Mouse (Mus musculus) mouse trophoblast stem cell (cell line): ENCODE measurements around the gene Psmd4.
"Not testable (repeated sequence)": the region's sequence is repeated elsewhere in the genome, so short reads cannot be mapped to it uniquely, and the experiment has no call there.

Experiments
- in situ Hi-C, 2 experiments: fragments of 300-500 bp; cut with MseI, MboI; formaldehyde crosslinking; loops; 2 replicates in 1 of 2; 3 replicates in 1 of 2; pipeline ENCODE4 v1.15.1; 2025

Psmd4 gene

GRCm38 (mm10) chr3:95042166-95042837 lies at the start of gene Psmd4:
Gene Psmd4 (minus strand): TSS chr3:95042614.
- in situ Hi-C loops: no loop called here

DNA sequence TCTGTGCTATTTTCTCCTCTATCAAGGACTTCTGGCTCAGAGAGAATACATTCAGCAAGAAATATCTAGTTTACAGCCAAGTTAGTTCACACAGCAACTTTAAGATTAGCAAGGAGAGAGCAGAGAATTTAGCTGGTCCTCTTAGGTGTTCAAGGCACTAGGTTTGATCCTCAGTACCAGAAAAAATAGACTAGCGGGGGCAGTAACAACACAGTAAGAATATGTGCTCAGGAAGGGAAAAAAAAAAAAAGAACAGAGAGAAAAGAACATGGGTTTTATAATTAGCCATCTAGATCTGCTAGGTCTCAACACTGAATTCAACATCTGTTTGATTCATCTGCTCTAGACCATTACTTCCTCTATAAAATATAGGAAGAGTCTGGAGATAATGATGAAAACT lies 45.7 kb upstream of the Psmd4 start:
- in situ Hi-C loops: no loop called here

DNA sequence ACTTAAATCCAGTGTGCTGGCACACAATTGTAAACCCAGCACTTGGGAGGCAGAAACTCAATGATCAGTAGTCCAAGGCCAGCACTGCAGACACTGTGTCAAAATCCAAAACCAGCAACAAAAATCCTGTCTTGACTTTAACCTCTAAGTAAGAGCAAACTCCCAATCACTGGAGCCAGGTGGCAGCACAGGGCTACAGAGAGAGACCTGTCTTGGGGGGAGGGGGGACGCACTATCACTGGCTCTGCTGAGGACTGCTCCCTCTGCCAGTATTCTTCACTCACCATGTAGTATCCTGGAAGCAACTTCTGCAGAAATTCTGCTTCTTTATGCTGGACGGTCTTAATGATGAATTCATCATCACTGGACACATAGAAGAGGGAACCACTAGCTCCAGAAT lies 29.2 kb upstream of the Psmd4 start:
- in situ Hi-C loops: no loop called here

DNA sequence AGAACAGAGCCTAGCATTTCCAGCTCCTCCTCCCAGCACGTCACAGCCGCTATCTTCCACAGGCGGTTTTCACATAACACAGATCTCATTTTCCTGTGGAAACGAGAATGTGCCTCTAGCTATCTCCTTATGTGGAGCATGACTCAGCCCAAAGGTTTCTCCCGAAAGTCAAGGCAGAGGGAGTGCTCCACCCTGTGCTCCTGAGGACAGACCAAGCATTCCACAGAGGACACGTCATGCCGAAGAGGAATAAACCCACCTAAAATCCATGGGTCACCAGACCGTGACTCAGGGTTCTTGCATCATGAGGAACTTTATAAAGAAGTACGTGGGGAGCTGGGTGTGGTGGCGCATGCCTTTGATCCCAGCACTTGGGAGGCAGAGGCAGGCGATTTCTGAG lies 24.2 kb upstream of the Psmd4 start:
- in situ Hi-C loops: no loop called here

DNA sequence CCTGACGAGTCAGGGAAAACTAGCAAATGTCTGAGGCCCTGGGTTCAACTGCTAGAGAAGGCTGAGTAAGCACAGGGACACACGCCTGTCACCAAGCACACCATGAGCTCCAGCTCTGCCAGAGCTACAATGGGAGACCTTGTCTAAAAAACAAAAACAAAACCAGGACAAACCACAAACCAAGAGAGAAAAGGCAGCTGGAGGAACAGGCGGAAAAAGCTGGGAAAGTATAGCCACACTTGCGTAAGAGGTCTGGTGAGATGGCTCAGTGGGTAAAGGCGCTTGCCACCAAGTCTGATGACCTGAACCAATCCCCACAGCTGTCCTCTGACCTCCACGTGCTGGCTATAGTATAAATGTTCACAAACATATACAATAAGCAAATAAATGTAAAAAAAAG lies 23.7 kb upstream of the Psmd4 start:
- in situ Hi-C loops: no loop called here

DNA sequence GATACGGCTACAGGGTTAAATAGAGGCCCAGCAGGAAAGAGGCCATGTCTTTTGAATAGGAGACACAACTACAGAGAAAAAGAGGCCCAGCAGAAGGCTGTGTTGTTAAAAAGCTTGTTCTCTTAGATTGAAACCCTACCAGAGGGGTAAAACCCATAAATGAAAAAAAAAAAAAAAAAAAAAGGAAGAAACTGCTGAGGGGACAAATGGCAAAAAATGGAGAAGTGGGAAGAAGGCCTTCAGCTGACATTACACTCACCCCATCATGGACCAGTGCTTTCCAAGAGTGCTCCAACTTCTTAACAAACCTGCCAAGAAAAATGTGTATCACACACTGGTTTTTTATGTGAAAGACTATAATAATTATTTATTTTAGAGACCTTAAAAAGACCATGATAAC lies 23.1 kb upstream of the Psmd4 start:
- in situ Hi-C loops: no loop called here

- in situ Hi-C loops: no loop called here
Measured at GRCm38 (mm10) chr3:95063741-95064140, 21.3 kb upstream of the Psmd4 start.

DNA sequence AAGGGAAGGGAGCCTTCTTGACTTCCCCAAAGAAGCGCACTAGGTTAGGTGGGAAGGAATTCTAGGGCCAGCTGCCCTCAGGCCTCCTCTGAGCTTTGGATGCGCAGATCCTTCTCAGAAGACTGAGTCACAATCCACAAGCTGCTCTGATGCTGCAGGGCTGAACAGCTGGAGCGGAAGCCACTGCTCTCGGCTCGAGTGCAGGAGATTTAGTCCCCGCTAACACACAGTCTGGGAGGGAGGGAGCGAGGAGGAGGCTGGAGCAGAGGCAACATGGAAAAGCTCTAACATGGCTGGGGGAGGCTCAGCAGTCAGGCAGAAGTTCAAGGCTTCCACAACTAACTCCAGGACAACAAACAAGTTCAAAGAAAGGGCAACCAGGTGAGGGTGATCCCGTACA lies 15.7 kb upstream of the Psmd4 start:
- in situ Hi-C loops: no loop called here

DNA sequence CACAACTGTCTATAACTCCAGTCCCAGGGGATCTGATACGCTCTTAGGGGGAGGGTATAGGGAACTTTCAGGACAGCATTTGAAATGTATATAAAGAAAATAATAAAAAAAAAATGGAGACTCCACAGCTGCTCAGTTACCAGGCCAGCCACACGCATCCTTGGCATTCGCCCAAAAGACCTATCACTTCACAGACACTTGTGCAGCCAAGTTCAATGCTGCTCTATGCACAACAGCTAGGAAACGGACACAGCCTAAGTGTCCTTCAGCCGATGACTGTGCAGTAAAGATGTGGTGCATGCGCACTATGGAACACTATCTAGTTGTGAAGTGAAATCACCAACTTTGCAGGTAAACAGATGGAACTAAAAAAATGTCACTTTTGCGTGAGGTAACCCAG lies 13.9 kb upstream of the Psmd4 start:
- in situ Hi-C loops: no loop called here

DNA sequence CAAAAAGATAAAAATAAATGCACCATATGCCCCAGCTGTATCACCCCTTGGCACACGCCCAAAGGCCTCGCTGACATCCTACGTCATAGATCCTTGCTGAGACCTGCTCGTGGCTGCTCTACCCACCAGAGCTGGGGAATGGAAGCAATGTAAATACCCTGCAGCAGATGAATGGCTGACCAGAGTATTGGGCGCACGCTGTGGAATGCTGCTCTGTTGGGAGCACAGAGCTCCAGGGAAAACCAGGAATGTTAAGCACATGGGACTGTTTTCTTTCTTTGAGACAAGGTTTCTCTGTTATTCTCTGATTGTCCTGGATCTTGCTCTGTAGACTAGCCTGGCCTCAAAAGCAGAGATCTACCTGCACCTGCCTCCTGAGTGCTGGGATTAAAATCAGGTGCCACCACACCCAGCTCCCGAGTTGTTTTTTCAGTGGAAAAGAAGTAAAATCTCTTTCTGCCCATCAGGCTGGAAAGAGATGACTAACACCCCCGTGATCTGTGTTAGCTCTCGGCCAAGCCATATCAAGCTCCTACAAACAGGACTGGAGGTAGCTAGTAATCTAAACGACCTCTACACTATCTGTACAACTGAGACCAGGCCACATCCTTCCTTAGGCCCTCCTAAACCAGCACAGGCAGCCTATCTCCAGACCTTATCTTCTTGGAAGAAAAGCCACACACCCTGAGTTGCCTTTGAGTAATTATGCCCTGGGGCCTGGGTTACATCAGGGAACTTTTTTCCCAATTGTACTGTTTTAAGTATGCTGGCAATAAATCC lies 12.3 kb upstream of the Psmd4 start:
- in situ Hi-C loops: no loop called here

- in situ Hi-C loops: no loop called here
Measured at GRCm38 (mm10) chr3:95053701-95054100, 11.3 kb upstream of the Psmd4 start.

DNA sequence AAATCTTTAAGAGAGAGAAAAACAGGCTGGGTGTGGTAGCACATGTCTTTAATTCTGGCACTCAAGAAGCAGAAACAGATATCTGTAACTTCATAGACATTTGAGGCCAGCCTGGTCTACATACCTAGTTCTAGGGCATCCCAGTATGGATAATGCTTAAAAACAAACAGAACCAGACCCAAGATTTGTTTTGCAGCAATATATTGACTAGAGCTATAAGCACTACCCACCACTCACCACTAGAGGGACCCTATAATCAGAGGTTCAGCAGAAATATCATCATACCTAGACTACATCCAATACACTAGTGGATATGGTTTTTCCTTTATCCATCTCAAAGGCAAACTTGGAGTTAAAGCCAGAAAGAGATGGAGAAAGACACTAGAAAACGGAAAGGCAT lies 10.5 kb upstream of the Psmd4 start:
- in situ Hi-C loops: no loop called here

DNA sequence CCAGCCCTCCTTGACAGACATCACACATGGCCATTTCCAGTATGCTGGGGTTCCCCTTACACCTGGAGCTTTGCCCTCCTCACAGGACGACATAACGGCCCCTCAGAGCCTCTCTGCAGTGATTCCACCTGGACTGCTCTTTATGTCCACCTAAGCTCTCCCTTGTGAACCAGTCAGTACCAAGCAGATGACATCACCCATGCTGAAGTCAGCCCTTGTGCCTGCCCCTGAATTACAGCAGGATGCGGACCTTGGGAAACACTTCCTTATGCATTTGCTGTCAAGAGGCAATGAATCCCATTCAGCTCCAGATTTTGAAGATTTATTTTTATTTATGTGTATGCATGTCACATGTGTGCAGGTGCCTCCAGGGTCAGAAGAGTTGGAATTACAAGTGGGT lies 5.5 kb upstream of the Psmd4 start:
- in situ Hi-C loops: no loop called here

DNA sequence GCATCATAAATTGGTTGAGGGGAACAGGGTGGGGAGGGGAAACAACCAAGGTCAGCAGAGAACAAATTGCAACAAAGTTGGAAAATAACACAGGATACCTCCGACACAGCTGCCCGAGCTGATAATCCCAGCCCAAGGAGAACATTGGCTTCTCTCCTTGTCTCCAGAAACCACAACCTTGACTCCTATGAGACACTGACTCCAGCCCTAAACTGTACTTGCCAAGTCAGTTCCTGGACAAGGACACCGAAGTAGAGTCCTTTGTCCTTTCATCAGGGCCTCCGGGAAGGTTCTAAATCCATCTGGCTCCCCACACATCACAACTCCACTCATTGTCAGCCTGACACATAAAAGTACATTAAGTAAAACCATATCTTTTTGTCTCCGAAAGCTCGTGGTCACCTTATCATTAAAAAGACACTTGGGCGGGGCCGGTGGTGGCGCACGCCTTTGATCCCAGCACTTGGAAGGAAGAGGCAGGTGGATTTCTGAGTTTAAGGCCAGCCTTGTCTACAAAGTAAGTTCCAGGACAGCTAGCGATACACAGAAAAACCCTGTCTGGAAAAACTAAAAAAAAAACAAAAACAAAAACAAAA lies 4.1 kb upstream of the Psmd4 start:
- in situ Hi-C loops: no loop called here

GRCm38 (mm10) chr3:95043251-95043650 lies 837 bp upstream of the Psmd4 start:
- in situ Hi-C loops: no loop called here

DNA sequence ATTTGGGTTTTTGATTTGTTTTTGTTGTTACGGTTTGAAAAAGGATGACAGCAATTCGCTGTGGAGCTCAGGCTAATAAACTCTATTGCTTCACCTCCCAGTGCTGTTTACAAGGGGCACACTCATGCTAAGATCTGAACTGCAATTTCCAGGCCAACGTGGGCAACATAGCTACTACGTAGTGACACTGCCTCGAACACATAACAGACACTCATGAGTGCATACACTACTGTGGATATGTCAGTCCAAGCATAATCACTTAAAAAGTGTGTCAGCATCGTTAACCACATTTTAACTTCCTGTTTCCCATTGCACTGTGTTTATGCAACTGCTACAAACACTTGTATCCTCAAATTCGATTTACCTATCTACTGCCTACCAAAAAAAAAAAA lies 420 bp upstream of the Psmd4 start:
- in situ Hi-C loops: no loop called here

- in situ Hi-C loops: no loop called here
Measured at GRCm38 (mm10) chr3:95041625-95042024, 789 bp downstream of the Psmd4 start.

DNA sequence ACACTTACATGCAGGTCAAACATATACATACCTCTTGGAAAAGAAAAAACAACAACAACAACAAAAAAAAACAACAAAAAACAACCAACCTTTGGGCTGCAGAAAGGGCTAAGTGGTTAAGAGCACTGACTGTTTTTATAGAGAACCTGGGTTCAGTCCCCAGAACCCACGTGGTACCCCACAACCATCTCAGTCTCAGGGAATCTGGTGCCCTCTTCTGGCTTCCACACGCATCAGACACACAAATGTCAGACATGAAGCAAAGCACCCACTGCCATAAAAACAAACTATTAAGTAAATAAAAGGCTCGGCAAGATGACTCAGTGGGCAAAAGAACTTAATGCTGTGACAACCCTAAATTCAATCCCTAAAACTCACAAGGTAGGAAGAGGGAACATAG lies 12.5 kb downstream of the Psmd4 start:
- in situ Hi-C loops: no loop called here

DNA sequence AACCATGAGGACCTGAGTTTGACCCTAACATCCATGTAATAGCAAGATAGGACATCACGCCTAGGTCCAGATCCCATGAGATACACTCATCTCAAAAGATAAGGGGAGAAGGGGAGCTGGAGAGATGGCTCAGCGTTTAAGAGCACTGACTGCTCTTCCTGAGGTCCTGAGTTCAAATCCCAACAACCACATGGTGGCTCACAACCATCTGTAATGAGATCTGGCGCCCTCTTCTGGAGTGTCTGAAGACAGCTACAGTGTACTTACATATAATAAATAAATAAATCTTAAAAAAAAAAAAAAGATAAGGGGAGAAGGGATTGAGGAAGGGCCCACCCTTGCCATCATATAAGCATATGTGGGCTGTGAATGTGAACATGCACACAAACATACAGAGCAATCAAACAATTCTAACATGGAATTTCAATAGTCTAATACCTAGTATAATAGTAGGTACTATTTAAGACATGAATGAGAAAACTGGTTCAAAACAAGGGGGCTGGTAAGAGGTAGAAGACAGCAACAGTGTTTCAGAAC lies 13.1 kb downstream of the Psmd4 start:
- in situ Hi-C loops: not testable (repeated sequence)

DNA sequence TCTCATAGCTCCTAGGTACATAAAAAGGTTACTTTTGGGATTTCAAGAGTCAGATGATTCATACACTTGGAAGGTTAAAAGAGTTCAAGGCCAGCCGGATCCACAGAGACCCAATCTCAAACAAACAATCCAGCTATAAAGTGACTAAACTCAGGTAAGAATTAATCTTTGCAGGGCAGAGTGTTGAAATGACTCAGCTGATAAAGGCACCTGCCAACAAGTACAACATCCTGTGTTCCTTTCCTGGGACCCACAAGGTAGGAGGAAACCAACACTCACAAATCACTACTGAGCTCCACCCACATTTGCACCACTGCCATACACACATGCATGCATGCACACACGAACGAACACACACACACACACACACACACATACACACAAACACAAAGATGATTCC lies 13.8 kb downstream of the Psmd4 start:
- in situ Hi-C loops: no loop called here

DNA sequence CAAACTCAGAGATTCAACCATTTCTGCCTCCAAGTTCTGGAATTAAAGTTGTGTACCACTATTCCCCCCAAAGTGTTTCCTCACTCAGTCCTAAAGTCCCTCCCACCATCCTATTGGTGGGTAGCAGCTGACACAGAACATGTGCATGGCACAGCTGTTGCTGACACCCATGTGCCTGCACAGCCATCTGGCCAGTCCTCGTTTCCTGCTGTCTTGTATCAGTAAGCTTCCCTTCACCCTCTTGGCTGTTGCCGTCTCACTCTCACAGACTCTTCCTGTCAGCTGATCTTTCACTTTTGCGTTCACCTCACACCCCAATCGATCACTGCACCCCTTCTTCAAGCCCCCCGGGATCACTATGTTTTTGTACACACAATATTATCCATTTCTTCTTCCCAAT lies 14.7 kb downstream of the Psmd4 start:
- in situ Hi-C loops: no loop called here

- in situ Hi-C loops: no loop called here
Measured at GRCm38 (mm10) chr3:95027057-95027645, 15.3 kb downstream of the Psmd4 start.
